Mouse (Mus musculus): ENCODE results near the gene Prdx6b. TPM values are rescaled to one million over a fixed set of nuclear protein-coding genes. Genes with fewer than 3 reads are reported as not detected.

Prdx6b gene
- not detected in 2 replicates for total RNA-seq (2014; rRNA removed)
- polyA plus RNA-seq (2015; fragmentation: Nextera tagmentation; extraction: Ambion mirVana): not detected in 2 replicates

DNA sequence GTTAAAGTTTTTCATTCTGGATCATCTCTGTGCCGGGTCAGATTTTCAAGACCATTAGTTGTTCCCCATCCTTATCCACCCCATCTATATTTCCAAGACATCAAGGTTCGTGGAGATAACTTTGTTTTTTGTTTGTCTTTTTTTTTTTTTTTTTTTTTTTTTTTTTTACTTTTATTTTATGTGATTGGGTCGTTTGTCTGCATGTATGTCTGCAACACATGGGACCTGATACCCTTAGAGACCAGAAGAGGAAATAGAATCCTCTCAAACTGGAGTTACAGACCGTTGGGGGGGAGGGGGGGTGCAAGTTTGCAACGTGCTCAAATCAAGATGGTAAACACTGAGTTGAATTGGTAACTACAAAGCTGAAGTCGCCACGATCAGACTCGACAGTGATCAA, at the start of gene Prdx6b:
Gene Prdx6b (plus strand): TSS at position 301 of the 400 bp plus-strand sequence.
- 90% methylated on average over 8 of the region's 8 CpGs for WGBS
- TF ChIP-seq CTCF (IDR thresholded peaks at IDR 0.05; ENCODE audit: low read depth): no peak
- DNase-seq (ENCODE audit: low spot score) (no peak), ATAC-seq (no peak)
- Histone ChIP-seq H3K36me3 (ENCODE audit: insufficient read depth, low read length) (no peaks in the 10 kb centered on the region), H3K27me3 (ENCODE audit: insufficient read depth, low read length) (no peaks in the 10 kb centered on the region), H3K4me1 (ENCODE audit: insufficient read depth, low read length) (no peaks in the 10 kb centered on the region), H3K4me3 (ENCODE audit: low read length) (no peak within 1 kb of the TSS), H3K27ac (no peak within 1 kb of the TSS), H3K9ac (replicated peaks; ENCODE audit: low read length) (no peak within 1 kb of the TSS), H3K4me2 (ENCODE audit: low read depth, low read length) (no peak within 1 kb of the TSS), H3K9me3 (ENCODE audit: low read length) (no peaks in the 10 kb centered on the region)

GRCm38 (mm10) chr2:80247466-80247865, 44.8 kb upstream of the Prdx6b start:
- no peak for ATAC-seq
- DNase-seq (ENCODE audit: low spot score): peak; percentile 33
- no peak overlapping the region for H3K27ac ChIP-seq
- no peak overlapping the region for H3K4me3 ChIP-seq (ENCODE audit: low read length)
- H3K9ac ChIP-seq (replicated peaks; ENCODE audit: low read length): no peak overlapping the region
- TF ChIP-seq CTCF (IDR thresholded peaks at IDR 0.05; ENCODE audit: low read depth): no peak
- no peaks in the 10 kb centered on the region for H3K36me3 ChIP-seq (ENCODE audit: insufficient read depth, low read length)
- H3K4me1 ChIP-seq (ENCODE audit: insufficient read depth, low read length): no peaks in the 10 kb centered on the region
- H3K9me3 ChIP-seq (ENCODE audit: low read length): no peaks in the 10 kb centered on the region
- no peak overlapping the region for H3K4me2 ChIP-seq (ENCODE audit: low read depth, low read length)
- 71% methylated on average over 3 of the region's 3 CpGs for WGBS
- H3K27me3 ChIP-seq (ENCODE audit: insufficient read depth, low read length): no peaks in the 10 kb centered on the region

DNA sequence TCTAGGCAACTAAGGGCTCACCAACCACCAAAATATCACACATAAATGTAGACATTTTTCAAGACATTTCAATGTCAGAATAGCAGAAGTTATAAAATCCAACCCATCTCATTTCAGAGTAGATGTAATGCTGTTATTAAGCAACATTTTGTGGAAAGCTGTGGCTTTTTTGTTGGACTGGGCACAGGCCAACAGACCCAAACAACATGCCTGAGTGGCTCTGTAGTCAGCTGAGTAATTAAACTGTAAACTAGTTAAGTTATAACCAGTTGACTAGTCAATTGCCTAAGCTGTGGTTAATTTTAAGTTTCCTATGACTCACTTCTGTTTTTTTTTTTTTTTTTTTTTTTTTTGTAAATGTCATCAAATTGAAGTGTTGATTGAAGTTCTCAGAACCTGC, 44.4 kb upstream of the Prdx6b start:
- no peaks in the 10 kb centered on the region for H3K9me3 ChIP-seq (ENCODE audit: low read length)
- DNase-seq (ENCODE audit: low spot score) (no peak), ATAC-seq (no peak)
- no peaks in the 10 kb centered on the region for H3K36me3 ChIP-seq (ENCODE audit: insufficient read depth, low read length)
- no peak overlapping the region for H3K27ac ChIP-seq
- H3K4me2 ChIP-seq (ENCODE audit: low read depth, low read length): no peak overlapping the region
- no peaks in the 10 kb centered on the region for H3K4me1 ChIP-seq (ENCODE audit: insufficient read depth, low read length)
- H3K4me3 ChIP-seq (ENCODE audit: low read length): no peak overlapping the region
- H3K27me3 ChIP-seq (ENCODE audit: insufficient read depth, low read length): no peaks in the 10 kb centered on the region
- H3K9ac ChIP-seq (replicated peaks; ENCODE audit: low read length): no peak overlapping the region
- TF ChIP-seq CTCF (IDR thresholded peaks at IDR 0.05; ENCODE audit: low read depth): no peak

- ATAC-seq (no peak), DNase-seq (ENCODE audit: low spot score) (no peak)
- H3K4me2 ChIP-seq (ENCODE audit: low read depth, low read length): no peak overlapping the region
- H3K36me3 ChIP-seq (ENCODE audit: insufficient read depth, low read length): no peaks in the 10 kb centered on the region
- H3K27me3 ChIP-seq (ENCODE audit: insufficient read depth, low read length): no peaks in the 10 kb centered on the region
- H3K27ac ChIP-seq: no peak overlapping the region
- no peaks in the 10 kb centered on the region for H3K9me3 ChIP-seq (ENCODE audit: low read length)
- TF ChIP-seq CTCF (IDR thresholded peaks at IDR 0.05; ENCODE audit: low read depth): no peak
- 84% methylated on average over 3 of the region's 3 CpGs for WGBS
- no peak overlapping the region for H3K9ac ChIP-seq (replicated peaks; ENCODE audit: low read length)
- H3K4me1 ChIP-seq (ENCODE audit: insufficient read depth, low read length): no peaks in the 10 kb centered on the region
- no peak overlapping the region for H3K4me3 ChIP-seq (ENCODE audit: low read length)
These were observed 32.2 kb upstream of the Prdx6b start for GRCm38 (mm10) chr2:80259888-80260672.

DNA sequence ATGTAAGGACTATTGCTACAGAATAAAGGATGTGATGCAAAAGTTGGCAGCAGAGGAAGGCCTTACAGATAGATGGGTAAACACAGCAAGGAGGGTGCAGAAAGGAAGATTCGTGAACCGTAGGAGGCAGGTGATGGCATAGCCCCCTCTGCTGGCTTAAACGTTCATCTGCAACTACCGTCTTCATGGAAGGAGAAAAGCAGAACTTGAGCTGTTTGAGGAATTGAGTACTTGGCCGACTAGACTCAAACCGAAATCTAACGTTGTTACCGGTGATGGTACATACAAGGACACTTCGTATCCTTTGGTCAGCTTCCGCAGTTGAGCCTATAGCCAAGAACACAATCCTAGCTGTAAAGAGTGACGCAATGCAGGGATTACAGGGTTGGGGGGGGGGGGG, 25.4 kb upstream of the Prdx6b start:
- no peak overlapping the region for H3K4me3 ChIP-seq (ENCODE audit: low read length)
- H3K9me3 ChIP-seq (ENCODE audit: low read length): no peaks in the 10 kb centered on the region
- peak overlapping the region; percentile 35; the same call in 1 of the 2 replicates for H3K4me2 ChIP-seq (ENCODE audit: low read depth, low read length)
- no peaks in the 10 kb centered on the region for H3K36me3 ChIP-seq (ENCODE audit: insufficient read depth, low read length)
- ATAC-seq (peak; percentile 69; the same call in 1 of the 2 replicates), DNase-seq (ENCODE audit: low spot score) (peak; percentile 83)
- H3K27ac ChIP-seq: no peak overlapping the region
- no peaks in the 10 kb centered on the region for H3K27me3 ChIP-seq (ENCODE audit: insufficient read depth, low read length)
- no peak overlapping the region for H3K9ac ChIP-seq (replicated peaks; ENCODE audit: low read length)
- WGBS: 21% methylated on average over 11 of the region's 11 CpGs
- TF ChIP-seq CTCF (IDR thresholded peaks at IDR 0.05; ENCODE audit: low read depth): peak; percentile 93
- H3K4me1 ChIP-seq (ENCODE audit: insufficient read depth, low read length): no peaks in the 10 kb centered on the region

- peak; percentile 71 for TF ChIP-seq CTCF (IDR thresholded peaks at IDR 0.05; ENCODE audit: low read depth)
- Histone ChIP-seq H3K9ac (replicated peaks; ENCODE audit: low read length) (no peak overlapping the region), H3K36me3 (ENCODE audit: insufficient read depth, low read length) (no peaks in the 10 kb centered on the region), H3K4me1 (ENCODE audit: insufficient read depth, low read length) (no peaks in the 10 kb centered on the region), H3K27ac (no peak overlapping the region), H3K4me3 (ENCODE audit: low read length) (no peak overlapping the region), H3K27me3 (ENCODE audit: insufficient read depth, low read length) (no peaks in the 10 kb centered on the region), H3K4me2 (ENCODE audit: low read depth, low read length) (no peak overlapping the region), H3K9me3 (ENCODE audit: low read length) (no peaks in the 10 kb centered on the region)
- WGBS: 54% methylated on average over 4 of the region's 4 CpGs
- DNase-seq (ENCODE audit: low spot score) (peak; percentile 86), ATAC-seq (peak; percentile 53; the same call in 1 of the 2 replicates)
These were observed 24.2 kb upstream of the Prdx6b start for GRCm38 (mm10) chr2:80268053-80268452.

DNA sequence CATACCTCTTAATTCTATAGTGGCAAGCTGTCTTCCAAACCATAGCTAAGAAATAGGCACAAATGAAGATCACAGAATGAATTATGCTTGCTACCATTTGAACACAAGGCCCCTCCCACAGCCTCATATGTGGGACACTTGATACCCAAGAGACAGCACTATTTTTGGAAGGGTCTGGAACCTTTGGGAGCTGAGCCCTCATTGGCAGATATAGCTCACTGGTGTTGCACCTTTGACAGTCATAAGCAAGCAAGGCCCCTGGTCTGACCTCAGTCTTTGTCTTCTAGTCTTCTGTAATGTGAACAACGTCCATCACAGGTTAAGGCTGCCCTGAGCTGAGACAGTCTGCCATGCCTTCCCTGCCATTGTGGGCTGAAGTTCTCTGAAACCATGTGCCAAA, 20.8 kb upstream of the Prdx6b start:
- WGBS: 61% methylated on average over 1 of the region's 1 CpGs
- DNase-seq (ENCODE audit: low spot score): no peak

More for the DNA sequence above, 20.8 kb upstream of the Prdx6b start:
- H3K9me3 ChIP-seq (ENCODE audit: low read length): no peaks in the 10 kb centered on the region
- H3K27ac ChIP-seq: no peak overlapping the region
- H3K9ac ChIP-seq (replicated peaks; ENCODE audit: low read length): no peak overlapping the region
- no peaks in the 10 kb centered on the region for H3K4me1 ChIP-seq (ENCODE audit: insufficient read depth, low read length)
- no peaks in the 10 kb centered on the region for H3K36me3 ChIP-seq (ENCODE audit: insufficient read depth, low read length)
- no peaks in the 10 kb centered on the region for H3K27me3 ChIP-seq (ENCODE audit: insufficient read depth, low read length)
- H3K4me3 ChIP-seq (ENCODE audit: low read length): no peak overlapping the region
- no peak for TF ChIP-seq CTCF (IDR thresholded peaks at IDR 0.05; ENCODE audit: low read depth)
- no peak overlapping the region for H3K4me2 ChIP-seq (ENCODE audit: low read depth, low read length)
- ATAC-seq: no peak

All from hindbrain, postnatal 0 days (tissue).